Mouse (Mus musculus) limb, embryonic 12.5 days (tissue): ENCODE results near the gene Smg6. TPM values are rescaled to one million over a fixed set of nuclear protein-coding genes. Genes with fewer than 3 reads are reported as not detected.

Experiments used
- ATAC-seq: fragments of 200-750 bp; cut with Nextera tagmentation; 2 replicates; pipeline ENCODE4 v1.8.0; 2017; ENCODE audit warnings: low read depth, moderate TSS enrichment; ENCODE audit not compliant: insufficient number of reproducible peaks, insufficient read depth, low FRiP score, low TSS enrichment
- H3K27ac ChIP-seq: fragments of 300-500 bp; sonication (generic); 2 replicates; pipeline ENCODE4 v1.5.1; 2016; ENCODE audit warnings: mild to moderate bottlenecking, moderate library complexity
- H3K27me3 ChIP-seq: fragments of 300-500 bp; sonication (generic); 2 replicates; pipeline ENCODE4 v1.6.1; 2016; ENCODE audit warnings: mild to moderate bottlenecking, moderate library complexity
- H3K36me3 ChIP-seq: fragments of 300-500 bp; sonication (generic); 2 replicates; pipeline ENCODE4 v1.6.1; 2016; ENCODE audit warnings: mild to moderate bottlenecking, moderate library complexity
- H3K4me1 ChIP-seq: fragments of 300-500 bp; sonication (generic); replicated peaks from 2 replicates; pipeline ENCODE4 v1.6.1; 2016
- H3K4me2 ChIP-seq: fragments of 300-500 bp; sonication (generic); 2 replicates; pipeline ENCODE4 v1.6.1; 2016; ENCODE audit warnings: mild to moderate bottlenecking, moderate library complexity
- H3K4me3 ChIP-seq: fragments of 300-500 bp; sonication (generic); replicated peaks from 2 replicates; pipeline ENCODE4 v1.5.1; 2016; ENCODE audit warnings: mild to moderate bottlenecking
- H3K9ac ChIP-seq: fragments of 300-500 bp; sonication (generic); replicated peaks from 2 replicates; pipeline ENCODE4 v1.6.1; 2016; ENCODE audit warnings: mild to moderate bottlenecking, moderate library complexity
- H3K9me3 ChIP-seq: fragments of 300-500 bp; sonication (generic); 2 replicates; pipeline ENCODE4 v1.6.1; 2016; ENCODE audit warnings: mild to moderate bottlenecking, moderate library complexity
- WGBS: fragments of 180-500 bp; shearing (Covaris S2); methylation state at CpG from one replicate; pipeline ENCODE4 v1.1.7; 2016; 5-methylcytosine and 5-hydroxymethylcytosine counted together
- polyA plus RNA-seq: library from polyadenylated mRNA; unstranded; fragments of >200 nt; fragmentation: Nextera tagmentation; extraction: Ambion mirVana; gene quantifications from 2 replicates; pipeline ENCODE4 v1.2.1, GENCODE M21; 2016

Smg6 gene
- polyA plus RNA-seq, 1 experiment from 2014 or later = 22.7 TPM

GRCm38 (mm10) chr11:74901555-74901954 is 24.1 kb upstream of the Smg6 start:
- no peaks in the 10 kb centered on the region for H3K9me3 ChIP-seq
- ATAC-seq = no peak
- H3K4me3 ChIP-seq = no peak overlapping the region
- H3K4me1 ChIP-seq = peaks cover 6% of the 10 kb centered on the region
- no peaks in the 10 kb centered on the region for H3K27me3 ChIP-seq
- H3K27ac ChIP-seq = no peak overlapping the region
- no peak overlapping the region for H3K4me2 ChIP-seq
- peaks cover 72% of the 10 kb centered on the region for H3K36me3 ChIP-seq
- no peak overlapping the region for H3K9ac ChIP-seq
- whole genome bisulfite sequencing = 93% methylated on average over 6 of the region's 6 CpGs

GRCm38 (mm10) chr11:74902416-74902815 is 23.2 kb upstream of the Smg6 start:
- ATAC-seq = no peak
- Histone ChIP-seq H3K9me3 (no peaks in the 10 kb centered on the region), H3K27me3 (no peaks in the 10 kb centered on the region), H3K27ac (no peak overlapping the region), H3K4me1 (peaks cover 6% of the 10 kb centered on the region), H3K4me3 (no peak overlapping the region), H3K36me3 (peaks cover 81% of the 10 kb centered on the region), H3K9ac (no peak overlapping the region), H3K4me2 (no peak overlapping the region)
- 94% methylated on average over 5 of the region's 5 CpGs for WGBS

GRCm38 (mm10) chr11:74907850-74908249 is 17.8 kb upstream of the Smg6 start:
- ATAC-seq = no peak
- Histone ChIP-seq H3K9ac (no peak overlapping the region), H3K4me1 (no peaks in the 10 kb centered on the region), H3K9me3 (no peaks in the 10 kb centered on the region), H3K4me3 (no peak overlapping the region), H3K27ac (no peak overlapping the region), H3K36me3 (peaks cover 73% of the 10 kb centered on the region), H3K27me3 (no peaks in the 10 kb centered on the region), H3K4me2 (no peak overlapping the region)
- WGBS = 91% methylated on average over 6 of the region's 6 CpGs

DNA sequence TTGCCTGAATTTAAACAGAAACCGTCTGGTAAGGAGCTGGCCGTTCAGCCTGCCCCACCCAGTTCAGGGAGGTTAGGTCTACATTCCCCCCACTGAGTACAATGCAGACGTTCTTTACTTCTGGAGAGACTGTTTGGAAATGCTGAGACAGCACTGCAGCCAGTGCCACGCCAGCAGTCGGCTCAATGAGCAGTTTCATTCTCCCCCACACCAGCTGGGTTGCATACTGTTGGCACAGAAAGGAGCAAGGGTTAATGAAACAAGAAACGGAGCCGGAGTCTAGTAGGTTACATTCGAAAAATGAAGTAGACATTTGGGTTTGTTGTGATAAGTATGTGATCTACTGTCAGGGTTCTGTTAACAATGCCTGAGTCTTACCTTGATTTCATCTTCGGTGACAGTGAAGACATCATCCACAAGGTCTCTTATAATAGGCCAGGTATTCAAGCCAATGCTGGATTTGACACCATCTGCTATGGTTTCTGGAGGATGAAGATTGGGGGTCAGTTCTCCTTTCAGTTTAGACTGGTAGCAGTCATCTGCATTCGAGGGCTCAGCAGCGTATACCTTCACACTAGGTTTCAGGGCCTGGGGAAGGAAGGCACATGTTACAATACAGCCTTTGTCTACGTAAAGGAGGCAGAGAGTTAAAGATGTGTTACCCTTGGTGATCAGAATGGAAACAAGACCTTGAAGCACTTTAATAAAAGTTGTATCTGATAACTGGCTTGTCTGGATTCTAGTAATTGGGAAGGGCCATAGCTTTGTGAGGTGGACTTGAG is 16.8 kb upstream of the Smg6 start:
- Histone ChIP-seq H3K4me2 (no peak overlapping the region), H3K36me3 (peaks cover 63% of the 10 kb centered on the region)
- no peak for ATAC-seq

GRCm38 (mm10) chr11:74909978-74910377 is 15.6 kb upstream of the Smg6 start:
- WGBS = 89% methylated on average over 4 of the region's 4 CpGs
- Histone ChIP-seq H3K4me3 (no peak overlapping the region), H3K9ac (no peak overlapping the region), H3K36me3 (peaks cover 52% of the 10 kb centered on the region), H3K4me1 (no peaks in the 10 kb centered on the region), H3K27me3 (no peaks in the 10 kb centered on the region), H3K27ac (no peak overlapping the region), H3K4me2 (no peak overlapping the region), H3K9me3 (no peaks in the 10 kb centered on the region)
- ATAC-seq = no peak

More for the DNA sequence above, 16.8 kb upstream of the Smg6 start:
- Histone ChIP-seq H3K9ac (no peak overlapping the region), H3K4me3 (no peak overlapping the region), H3K27ac (no peak overlapping the region), H3K9me3 (no peaks in the 10 kb centered on the region), H3K4me1 (no peaks in the 10 kb centered on the region), H3K27me3 (no peaks in the 10 kb centered on the region)
- 90% methylated on average over 12 of the region's 12 CpGs for WGBS

- Histone ChIP-seq H3K4me3 (no peak overlapping the region), H3K36me3 (peaks cover 38% of the 10 kb centered on the region), H3K4me1 (no peaks in the 10 kb centered on the region), H3K27ac (no peak overlapping the region), H3K27me3 (no peaks in the 10 kb centered on the region), H3K9ac (no peak overlapping the region), H3K4me2 (no peak overlapping the region), H3K9me3 (no peaks in the 10 kb centered on the region)
- no peak for ATAC-seq
- 86% methylated on average over 3 of the region's 3 CpGs for WGBS
These were observed 13.1 kb upstream of the Smg6 start for GRCm38 (mm10) chr11:74912492-74912891.

GRCm38 (mm10) chr11:74919249-74919648 is 6.4 kb upstream of the Smg6 start:
- no peak for ATAC-seq
- H3K36me3 ChIP-seq = peaks cover 36% of the 10 kb centered on the region
- H3K27ac ChIP-seq = no peak overlapping the region
- WGBS = 48% methylated on average over 6 of the region's 6 CpGs
- H3K9me3 ChIP-seq = no peaks in the 10 kb centered on the region
- H3K4me1 ChIP-seq = peaks cover under 1% of the 10 kb centered on the region; the same call in 1 of the 2 replicates
- no peaks in the 10 kb centered on the region for H3K27me3 ChIP-seq
- no peak overlapping the region for H3K9ac ChIP-seq
- no peak overlapping the region for H3K4me3 ChIP-seq
- no peak overlapping the region for H3K4me2 ChIP-seq

DNA sequence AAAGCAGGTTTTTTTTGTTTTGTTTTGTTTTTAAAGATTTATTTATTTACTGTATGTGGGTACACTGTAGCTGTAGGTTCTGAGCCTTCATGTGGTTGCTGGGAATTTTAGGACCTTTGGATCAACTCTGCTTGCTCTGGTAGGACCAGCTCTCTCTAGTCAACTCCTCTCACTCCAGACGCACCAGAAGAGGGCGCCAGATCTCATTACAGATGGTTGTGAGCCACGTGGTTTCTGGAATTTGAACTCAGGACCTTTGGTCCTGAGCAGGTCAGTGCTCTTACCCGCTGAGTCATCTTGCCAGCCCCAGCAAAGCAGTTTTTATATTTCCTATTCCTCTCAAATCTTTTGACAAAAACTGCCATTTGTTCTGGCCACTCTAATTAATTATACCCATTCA is 1.5 kb upstream of the Smg6 start:
- H3K4me3 ChIP-seq = no peak overlapping the region
- peaks cover 18% of the 10 kb centered on the region for H3K4me1 ChIP-seq
- H3K27ac ChIP-seq = no peak overlapping the region
- no peaks in the 10 kb centered on the region for H3K9me3 ChIP-seq
- no peak overlapping the region for H3K4me2 ChIP-seq
- ATAC-seq = no peak
- no peaks in the 10 kb centered on the region for H3K27me3 ChIP-seq
- H3K36me3 ChIP-seq = peaks cover 8% of the 10 kb centered on the region
- 63% methylated on average over 4 of the region's 4 CpGs for WGBS
- H3K9ac ChIP-seq = no peak overlapping the region

DNA sequence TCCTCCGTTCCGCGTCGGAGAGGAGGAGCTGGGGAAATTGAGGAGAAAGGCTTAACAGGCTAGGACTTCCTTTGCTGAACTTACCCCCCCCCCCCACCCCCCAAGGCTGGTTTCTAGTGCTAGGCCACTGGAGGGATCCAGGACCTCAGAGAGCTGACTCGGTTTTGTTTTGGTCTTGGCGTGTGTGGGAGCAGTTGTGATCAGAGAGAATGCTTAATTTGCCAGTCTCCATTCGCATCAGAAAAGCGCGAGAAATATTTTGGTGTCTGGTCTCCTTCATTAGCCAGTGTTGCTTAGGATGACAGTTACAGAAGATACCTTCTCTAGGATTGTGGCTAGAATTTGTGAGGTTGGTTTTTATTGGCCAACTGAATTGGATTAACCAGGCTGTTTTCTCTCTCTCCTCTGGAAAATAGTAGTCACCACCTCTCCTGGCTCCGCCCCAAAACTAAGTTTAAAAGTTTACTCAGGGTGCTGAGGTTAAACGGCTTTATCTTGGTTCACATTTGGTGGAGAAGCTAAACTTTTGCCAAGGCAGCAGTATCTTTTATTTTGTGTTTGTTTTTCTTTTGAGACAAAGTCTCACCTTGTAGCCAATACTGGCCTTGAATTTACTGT is 874 bp downstream of the Smg6 start:
- Histone ChIP-seq H3K27me3 (no peaks in the 10 kb centered on the region), H3K4me1 (peaks cover 18% of the 10 kb centered on the region), H3K4me2 (peak overlapping the region; percentile 71), H3K9me3 (no peaks in the 10 kb centered on the region), H3K4me3 (peak overlapping the region; percentile 92), H3K9ac (peak overlapping the region; percentile 90), H3K27ac (peak overlapping the region; percentile 98), H3K36me3 (peaks cover 20% of the 10 kb centered on the region)
- ATAC-seq = no peak
- 7% methylated on average over 11 of the region's 11 CpGs for WGBS

DNA sequence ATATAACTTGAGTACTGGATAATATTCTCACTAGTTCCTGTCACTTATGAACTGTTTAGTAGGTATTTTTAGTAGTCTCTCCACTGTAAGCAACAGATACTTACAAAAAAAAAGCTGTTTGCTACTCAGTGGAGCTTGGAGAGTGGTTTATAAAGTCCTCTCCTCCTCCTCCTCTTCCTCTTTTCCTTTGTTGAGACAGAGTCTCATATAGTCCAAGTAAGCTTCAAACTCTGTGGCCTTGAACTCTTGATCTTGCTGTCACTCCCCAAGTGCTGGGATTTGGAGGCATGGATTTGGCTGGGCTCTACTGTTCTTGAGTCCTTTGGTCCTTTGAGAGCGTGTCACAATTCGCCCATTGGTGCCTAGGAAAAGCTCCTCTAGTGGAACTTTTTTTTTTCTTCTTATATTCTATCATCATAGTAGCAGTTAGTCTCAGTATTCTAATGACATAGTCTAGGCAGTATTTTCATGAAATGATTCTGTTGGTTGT is 1.7 kb downstream of the Smg6 start:
- H3K9me3 ChIP-seq = no peaks in the 10 kb centered on the region
- no peak for ATAC-seq
- H3K36me3 ChIP-seq = peaks cover 28% of the 10 kb centered on the region
- H3K9ac ChIP-seq = no peak overlapping the region
- no peaks in the 10 kb centered on the region for H3K27me3 ChIP-seq
- H3K4me2 ChIP-seq = peak overlapping the region; percentile 71
- peaks cover 18% of the 10 kb centered on the region for H3K4me1 ChIP-seq
- no peak overlapping the region for H3K27ac ChIP-seq
- WGBS = 90% methylated on average over 2 of the region's 2 CpGs
- no peak overlapping the region for H3K4me3 ChIP-seq

DNA sequence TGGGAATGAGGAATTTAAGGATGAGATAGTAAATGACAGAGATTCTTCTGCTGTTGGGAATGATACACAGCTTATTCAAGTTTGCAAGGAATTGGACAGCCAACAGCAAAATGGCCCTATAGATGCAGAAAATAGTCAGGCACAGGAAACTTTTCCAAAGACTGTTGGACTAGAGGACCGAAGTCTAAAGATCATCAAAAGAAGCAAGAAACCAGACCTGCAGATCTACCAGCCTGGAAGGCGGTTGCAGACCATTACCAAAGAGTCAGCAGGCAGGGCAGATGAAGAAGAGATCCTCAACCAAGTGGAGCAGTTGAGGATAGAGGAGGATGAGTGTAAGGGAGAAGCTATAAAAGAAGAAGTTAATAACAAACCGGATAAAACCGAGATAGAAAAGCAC is 3.5 kb downstream of the Smg6 start:
- Histone ChIP-seq H3K27ac (no peak overlapping the region), H3K9ac (no peak overlapping the region), H3K9me3 (no peaks in the 10 kb centered on the region), H3K27me3 (no peaks in the 10 kb centered on the region), H3K36me3 (peaks cover 46% of the 10 kb centered on the region), H3K4me2 (no peak overlapping the region), H3K4me1 (peaks cover 18% of the 10 kb centered on the region), H3K4me3 (no peak overlapping the region)
- ATAC-seq = no peak
- WGBS = 87% methylated on average over 4 of the region's 4 CpGs
